Mouse (Mus musculus) 3T3-L1 (cell line): Measurements from ENCODE around the gene Nav2.

Experiments
- DNase-seq: peaks from one replicate; pipeline ENCODE4 v3.0.0-alpha.2; 2015; ENCODE audit warnings: low read depth, low spot score

Gene Nav2

DNA sequence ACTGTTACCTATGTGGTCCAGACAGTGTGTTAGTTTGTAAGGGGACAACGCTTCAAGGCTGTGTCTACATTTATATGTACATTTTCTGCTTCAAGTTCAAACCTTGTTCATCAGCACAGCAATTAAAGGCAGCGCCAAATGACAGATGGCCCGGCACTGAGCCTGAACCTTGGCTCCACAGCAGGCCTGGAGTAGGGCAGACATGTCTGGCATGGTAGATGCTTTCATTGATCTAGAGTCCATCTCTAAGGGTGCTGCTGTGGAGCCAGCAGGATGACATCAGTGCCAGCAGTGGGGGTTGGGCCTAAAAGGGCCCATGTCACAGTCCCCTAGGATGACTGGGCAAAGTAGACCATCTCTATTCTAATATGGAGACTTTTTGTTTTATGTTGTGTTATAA, 186.0 kb downstream of the Nav2 start:
- no peak for DNase-seq

DNA sequence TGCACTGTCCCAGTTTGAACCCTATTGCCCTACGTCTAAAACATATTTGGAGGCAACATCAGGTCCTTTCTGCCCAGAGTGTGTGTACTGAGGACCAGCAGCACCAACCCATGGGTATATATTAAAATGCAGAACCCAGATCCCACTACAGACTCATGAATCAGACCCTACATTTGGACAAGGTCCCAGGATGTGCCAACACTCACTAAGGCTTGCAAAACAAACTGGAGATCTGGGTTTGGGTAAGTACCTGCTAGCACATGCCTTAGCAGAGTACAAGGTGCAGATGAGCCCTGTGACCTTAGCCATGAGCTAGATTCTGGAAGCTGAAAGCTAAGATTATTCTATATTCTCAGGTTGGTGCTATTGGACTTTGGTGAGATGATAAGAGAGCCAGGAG, 192.8 kb downstream of the Nav2 start:
- DNase-seq: peak; percentile 23

DNA sequence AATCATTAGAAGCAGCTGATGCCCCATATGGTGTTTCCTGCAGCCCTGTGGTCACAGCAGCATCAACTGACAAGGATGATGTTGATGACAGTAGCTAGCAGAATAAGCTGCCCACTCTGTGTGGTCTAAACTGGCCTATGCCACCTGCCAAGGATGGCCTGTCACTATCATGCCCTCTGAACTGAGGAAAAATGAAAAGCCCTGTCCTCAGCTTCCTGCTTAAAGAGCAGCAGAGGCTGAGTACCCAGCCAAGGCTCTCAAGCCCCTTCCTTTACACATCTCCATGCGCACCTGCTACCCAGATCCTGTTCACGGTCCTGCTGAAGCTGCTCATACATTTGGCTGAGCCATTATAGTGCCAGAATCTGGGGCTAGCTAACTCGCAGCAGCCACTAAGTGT, 193.7 kb downstream of the Nav2 start:
- no peak for DNase-seq

DNA sequence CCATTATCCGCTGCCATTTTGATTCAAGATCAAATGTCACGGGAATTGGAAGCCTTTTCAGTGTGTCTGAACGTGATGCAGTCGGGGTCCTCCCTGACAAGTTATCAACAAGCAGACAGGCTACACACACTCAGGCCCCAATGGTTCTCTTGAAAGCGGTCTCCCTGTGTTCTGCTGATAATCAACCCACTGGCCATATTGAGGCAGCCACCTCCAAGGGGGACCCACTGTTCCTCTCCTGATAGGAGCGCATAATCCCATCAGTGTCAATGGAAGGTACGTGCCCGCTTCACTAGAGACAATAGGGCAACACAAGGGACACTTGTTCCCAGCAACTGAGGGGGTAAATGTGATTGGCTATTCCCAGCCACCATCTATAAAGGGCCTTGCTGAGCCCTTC, 195.9 kb downstream of the Nav2 start:
- DNase-seq: no peak

DNA sequence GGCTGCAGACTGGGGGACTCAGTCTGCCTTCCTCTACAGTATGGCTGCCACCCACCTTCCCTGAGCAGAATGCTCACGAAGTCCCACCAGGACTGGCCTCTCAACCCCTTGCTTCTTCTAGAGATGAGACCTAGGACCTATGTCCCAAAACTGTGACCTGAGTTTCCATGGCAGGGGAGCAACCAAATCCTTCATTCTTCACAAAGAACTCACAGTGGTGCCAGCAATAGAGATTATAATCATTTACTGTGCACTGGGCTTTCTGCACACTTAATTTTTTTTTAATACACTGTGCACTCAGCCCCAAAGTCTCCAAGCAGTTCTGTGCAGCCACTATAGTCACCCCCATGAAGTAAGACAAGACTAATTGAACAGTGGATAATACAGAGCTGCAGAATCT, 196.3 kb downstream of the Nav2 start:
- DNase-seq: no peak

DNA sequence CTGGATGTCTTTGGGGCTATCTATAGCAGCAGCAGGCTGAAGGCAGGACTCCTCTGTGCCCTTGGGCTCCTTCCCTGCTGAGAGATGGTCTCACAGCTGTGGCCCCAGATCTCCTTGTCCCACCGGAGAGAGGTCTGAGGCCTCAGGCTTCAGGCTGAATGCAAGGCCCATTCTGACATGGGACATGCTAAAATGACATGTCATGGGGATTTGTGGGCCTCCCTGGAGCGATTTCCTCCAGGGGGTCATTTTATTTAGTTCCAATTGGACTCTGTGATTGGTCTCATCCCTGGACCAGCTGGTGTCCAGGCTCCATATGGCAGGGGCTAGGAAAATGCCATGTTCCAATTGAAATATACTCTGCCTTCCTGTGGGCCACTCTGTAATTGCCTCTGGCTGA, 197.0 kb downstream of the Nav2 start:
- DNase-seq: no peak

DNA sequence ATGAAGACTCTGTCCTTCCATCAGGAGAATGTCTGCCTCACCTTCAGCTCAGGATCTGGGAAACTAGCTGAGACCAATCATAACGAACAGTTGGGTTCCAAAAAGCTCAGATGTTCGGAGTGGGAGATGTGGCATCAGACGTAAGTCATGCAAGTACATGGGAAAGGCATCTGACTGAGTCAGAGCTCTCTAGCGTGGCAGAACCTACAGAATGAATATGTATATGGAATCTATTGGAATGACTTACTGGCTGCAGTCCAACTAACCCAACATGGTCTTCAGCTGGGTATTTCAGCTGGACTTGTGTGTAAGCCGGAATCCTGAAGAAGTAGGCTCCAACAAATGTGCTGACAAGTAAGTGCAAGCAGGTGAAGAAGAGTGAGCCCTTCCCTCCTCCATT, 199.6 kb downstream of the Nav2 start:
- no peak for DNase-seq

DNA sequence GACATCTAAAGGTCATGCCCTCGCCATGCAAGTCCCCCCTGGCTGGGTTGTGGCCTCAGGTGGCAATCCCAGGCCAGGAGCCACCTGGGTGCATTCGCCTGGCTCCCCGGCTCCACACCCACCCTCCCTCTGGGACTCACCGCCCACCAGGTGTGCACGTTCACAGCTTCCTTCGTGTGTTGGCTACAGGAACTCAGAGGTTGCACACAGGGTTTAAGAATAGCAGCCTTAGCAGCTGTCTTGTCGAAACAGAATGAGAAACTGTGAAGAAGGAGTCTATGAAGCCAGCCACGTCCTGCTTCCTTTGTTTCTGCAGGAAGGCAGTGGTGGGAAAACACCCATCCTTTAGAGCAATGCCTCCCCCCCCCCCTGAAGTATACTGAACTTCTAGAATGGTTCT, 210.5 kb downstream of the Nav2 start:
- no peak for DNase-seq

DNA sequence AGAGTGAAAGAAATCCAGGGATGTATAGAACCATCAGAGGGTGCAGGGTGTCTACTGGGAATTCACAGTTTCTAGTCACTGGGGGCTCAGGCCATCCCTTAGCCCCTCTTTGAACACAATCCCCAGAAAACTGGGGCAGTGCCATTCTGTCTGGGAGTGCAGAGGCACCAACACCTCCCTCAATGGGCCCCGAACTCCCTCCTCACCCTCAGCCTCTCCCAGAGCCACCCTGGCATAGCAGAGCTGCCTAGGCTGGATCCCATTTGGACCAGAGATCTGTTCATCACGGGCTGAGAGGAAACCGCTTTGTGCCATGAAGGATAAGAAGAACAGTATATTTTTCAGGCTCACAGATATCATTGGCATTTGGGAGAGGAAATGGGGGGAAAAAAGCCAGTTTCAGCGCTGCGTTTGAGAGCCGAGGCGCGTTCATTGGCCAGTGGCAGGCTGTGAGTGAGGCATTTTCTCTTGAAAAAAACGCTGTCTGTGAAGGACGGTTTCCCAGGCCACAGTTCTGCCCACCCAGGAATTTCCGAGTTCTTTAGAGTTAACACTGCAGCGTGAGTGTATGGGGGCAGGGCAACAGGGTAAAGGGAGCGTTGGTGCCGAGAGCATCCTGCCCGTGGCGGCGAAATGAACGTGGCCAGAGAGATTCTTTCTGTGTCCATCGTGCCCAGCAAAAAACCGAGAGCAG, 211.4 kb downstream of the Nav2 start:
- no peak for DNase-seq

DNA sequence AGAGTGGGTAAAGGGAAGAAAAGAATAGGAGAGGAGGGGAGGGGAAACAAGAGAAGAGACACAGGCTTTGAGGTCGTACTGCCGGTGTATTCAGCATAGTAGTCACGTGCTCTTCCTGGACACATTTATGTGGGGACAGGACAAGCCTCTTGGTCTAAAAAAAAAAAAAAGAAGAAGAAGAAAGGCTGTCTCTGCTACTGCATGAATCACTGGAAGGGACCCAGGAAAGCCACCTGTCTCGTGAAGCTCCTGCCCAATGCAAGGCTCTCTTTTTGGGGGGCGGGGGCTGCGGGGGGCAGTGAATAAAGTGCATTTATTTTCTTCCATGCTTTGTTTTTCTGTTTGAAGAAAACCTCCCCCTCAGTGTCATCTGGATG, 212.0 kb downstream of the Nav2 start:
- no peak for DNase-seq

DNA sequence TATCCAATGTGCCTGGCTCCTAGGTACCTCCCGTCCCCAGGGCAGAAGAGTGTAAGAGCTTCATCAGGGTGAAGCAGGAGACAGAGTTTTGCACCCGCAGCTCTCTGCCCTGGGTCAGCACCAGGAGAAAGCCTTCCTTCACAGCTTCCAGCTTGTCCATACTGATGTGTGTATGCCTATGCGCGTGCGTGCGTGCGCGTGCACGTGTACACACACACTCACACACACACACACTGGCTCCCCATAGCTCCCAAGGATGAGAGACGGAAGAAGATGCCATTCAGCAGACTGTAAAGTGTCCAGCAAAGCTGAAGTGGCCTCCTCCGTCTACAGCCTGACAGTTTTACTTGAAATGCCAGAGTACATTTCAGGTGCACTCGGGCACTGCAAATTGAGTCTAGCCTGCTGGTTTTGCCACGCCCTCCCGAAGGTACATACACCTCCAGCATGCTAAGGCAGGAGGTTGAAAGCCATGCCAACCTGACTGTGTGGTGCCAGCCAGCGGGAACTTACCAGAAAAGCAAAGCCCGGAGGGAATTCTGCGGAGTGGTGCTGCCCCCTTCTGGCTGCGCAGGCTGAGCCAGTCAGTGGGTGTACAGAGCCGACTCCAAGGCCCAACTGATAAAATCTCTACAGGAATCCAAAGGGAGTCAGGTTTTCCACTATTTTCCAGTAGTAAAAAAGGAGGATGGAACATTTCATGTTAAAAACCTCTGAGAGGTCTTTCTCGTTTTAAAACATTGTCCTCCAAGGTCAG, 212.6 kb downstream of the Nav2 start:
- peak; percentile 77 for DNase-seq

DNA sequence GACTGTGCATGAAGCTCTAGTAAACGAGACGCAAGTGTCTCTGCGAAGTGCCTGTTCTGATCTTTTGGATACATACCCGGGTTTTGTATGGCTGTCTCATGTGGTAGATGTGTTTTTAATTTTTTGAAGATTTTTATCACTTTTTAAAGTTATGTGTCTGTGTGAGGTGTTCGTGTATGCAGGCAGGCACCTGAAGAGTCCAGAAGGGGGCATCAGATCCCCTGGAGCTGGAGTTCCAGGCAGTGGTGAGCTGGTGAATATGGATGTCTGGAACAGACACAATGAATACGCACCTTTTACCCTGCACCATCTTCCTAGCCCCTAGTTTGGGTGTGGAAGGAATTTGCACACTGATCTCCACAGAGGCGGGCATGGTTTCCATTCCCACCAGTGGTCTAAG, 214.0 kb downstream of the Nav2 start:
- DNase-seq: no peak

DNA sequence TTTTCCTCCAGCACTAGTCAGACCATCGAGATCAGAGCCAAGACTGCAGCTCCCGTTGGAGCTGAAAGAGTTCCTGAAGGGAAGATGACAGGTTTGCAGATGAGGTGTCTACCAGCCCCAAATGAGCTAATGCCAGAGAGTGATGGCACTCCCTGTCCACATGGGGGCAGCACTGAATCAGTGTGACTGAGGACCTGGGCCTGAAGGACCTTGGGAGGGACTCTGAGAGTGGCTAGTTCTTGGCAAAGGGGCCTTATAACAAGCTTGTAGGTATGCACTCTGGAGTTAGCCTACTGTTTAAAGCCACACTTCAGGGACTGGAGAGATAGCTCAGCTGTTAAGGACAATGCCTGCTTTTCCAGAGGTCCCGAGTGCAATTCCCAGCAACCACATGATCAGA, 217.0 kb downstream of the Nav2 start:
- peak; percentile 70 for DNase-seq

DNA sequence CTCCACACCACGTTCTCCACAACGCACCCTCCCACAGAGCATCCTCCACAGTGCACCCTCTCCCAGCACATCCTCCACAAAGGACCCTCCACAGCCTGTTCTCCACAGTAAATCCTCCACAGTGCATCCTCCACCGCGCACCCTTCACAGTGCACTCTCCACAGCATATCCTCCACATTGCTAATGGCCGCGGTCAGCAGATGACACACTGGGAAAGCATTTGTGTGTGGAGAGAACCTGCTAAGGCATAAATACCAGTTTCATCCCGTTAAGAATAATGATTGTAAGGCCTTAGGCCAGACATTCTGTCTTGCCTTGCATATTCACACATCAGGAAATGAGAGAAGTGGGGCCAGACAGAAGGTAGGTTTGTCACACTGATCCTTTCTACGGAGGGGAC, 219.7 kb downstream of the Nav2 start:
- peak; percentile 44 for DNase-seq

DNA sequence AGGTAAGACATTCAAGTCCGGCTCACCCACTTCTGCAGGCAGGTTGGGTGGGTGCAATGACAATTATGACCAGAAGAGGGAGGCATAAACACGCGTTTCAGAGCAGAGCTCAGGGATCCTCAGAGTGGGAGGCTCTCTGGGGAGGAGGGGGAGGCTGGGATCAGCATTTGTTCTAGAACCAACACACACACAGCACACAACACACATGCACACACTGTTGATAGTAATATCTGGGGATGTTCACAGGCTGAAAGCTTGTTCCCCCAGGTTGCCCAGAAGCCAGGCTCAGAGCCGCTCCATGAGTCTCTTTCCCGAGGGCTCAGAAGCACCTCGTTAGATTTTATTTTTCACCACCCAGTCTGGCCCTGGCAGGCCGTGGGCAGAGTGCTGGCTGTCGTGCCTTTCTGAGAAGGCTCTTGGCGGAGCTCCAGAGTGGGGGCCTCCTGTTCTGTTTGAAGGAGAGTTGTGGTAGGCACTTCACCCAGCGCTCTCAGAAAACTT, 224.4 kb downstream of the Nav2 start:
- DNase-seq: peak; percentile 79

DNA sequence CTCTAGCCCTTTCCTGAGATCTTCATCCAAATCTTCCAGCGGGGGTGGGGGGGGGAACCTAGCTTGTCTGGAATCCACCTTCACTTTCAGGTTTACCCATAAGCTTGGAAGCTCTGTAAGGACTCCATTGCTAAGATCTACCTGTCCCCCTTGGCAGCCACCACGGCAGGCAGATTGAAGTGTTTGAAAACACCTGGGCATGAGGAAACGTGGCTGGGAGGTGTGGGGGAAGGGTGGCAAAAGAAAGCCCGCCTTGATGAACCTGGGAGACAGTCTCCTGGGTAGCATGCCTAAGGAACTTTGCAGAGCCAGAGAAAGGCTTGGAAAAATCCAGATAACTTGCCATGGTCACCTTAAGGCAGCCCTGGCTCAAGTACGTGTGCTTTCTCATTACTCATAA, 225.9 kb downstream of the Nav2 start:
- DNase-seq: no peak

DNA sequence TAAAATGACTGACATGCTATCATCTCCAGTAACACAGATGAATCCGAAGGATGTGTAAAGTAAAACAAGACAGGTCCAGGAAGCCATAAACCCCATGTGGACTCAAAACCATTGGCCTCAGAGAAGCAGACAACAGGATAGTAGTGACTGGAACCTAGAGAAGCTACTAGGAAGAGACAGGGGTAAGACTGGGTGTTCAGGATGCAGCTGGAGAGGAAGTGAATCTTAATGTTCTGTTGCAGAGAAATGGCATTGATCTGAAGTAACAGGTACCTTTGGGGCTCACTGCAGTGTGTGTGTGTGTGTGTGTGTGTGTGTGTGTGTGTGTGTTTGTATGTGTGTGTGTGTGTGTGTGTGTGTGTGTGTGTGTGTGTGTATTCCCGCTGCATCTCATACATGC, 231.2 kb downstream of the Nav2 start:
- DNase-seq: no peak

DNA sequence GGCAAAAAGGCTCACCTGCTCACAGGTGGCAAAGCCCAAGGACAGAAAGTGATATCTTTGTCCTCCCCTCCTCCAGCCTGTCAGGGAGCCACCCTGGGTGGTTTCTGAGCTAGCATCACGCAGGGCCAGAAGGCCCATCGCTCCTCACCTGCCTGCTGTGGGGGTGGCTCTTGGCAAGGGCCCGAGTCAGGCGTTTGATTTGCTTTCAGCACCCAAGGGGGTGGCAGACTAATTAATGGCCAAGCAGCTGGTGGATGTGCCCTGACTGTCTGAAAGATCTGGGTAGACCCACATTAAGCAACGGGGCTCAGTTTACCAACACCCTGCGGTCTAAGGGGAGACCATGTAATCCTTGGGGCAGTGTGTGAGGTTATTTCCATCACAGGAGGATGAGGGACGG, 235.4 kb downstream of the Nav2 start:
- DNase-seq: no peak

DNA sequence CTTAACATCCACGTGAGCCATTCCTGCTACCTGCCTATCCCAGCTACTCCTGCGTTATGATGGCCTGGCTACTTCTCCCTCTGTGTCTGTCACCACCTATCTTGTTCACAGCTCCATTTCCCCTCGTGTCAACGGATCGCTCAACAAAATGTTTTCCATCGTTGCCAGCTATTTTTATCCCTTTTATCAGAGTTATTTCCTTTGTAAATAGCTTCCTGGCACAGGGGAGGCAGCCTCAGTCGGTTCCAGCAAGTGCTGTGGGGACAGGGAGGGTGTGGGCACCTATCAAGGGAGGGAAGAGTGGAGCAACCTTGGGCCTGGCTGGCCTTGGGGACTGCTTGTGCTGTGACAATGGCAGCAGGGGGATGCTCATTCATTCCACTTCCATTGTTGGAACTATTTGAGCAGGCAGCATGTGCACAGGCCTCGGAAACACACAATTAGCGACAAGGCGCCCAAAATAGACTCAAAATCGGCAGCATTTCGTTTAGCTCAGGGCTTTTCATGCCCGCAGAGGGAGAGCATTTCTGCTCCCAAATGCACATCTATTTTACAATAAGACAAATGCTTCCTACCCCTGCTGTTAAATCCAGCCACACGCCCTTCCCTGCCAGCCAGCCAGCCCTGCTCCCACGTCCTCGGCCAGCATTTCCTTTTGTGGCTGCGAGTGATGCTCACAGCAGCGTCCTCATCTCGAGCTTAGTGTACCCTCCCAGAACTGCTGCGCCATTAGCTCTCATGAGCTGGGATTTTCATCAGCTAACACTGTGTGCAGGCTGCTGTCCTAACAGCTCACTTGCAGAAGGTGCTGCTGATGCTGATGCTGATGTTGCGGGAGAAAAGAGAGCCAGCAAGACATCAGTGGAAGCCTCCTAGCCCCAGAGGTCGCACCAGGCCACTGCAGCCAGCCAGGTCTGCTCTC, 237.5 kb downstream of the Nav2 start:
- DNase-seq: no peak

DNA sequence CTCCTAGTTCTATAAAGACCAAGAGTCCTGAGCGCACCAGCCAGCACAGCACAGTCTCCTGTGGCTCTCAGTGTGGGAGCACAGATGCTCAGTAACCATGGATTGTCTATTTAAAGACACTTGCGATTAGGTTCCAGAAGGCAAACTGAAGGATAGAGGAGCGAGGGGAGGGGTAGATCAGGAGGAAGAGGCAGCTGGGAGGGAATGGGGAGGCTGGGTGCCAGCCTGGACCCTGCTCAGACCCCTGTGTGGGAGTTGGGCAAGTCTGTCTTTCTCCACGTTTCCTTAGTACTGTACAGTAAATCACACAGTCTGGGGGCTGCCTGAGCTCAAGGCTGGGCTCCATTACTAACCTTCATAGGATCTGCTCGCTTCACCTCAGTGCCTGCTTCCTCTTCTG, 243.8 kb downstream of the Nav2 start:
- no peak for DNase-seq

DNA sequence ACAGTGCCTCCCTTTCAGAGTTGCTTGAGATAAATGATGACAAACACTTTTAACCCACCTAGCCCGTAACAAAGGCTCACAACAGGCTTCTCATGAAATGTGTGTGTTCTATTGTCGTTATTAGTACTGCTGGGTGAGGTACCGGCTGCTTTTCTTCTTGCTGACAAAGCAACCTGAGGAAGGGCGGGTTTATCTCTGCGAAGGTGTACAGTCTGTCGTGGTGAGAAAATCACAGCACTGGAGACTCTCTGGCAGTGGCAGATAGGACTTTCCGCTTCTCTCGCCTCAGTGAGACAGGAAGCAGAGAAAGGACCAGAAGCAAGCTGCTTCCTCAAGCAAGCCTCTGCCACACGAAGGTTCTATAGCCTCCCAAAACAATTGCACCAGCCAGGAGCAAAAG, 244.2 kb downstream of the Nav2 start:
- DNase-seq: no peak

DNA sequence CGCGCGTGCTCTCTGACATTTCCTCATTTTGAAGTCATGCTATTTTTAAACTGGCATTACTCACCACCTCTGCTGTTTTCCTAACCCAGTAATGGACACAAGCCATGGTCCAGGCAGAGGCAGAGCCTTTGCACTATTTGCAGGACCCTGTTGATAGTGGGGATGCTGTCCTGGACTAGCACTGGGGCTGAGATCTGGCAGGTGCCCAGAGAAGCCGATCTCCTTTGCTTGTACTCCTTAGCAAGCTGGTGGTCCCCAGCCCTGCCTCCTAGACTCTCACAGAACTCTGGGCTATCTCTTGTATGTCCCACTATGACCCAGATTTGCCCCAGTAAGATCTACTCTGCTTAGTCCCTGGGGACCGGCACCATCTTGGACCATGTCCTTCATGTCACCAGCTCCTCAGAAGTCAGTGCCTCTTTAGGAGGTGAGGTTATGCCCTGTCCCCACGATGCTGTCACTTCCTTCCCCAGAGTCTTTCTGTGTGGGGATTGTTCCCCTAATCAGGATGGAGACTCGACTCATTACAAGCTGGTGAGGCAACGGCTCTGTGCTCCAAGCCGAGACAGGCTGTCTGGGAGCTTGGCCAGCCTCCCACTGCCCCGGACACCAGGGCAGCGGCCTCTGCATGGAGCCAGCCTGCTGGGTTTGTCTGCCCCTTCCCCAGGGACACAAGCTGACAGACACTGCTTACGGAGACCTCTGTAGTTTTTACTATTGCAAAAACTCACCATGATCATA, 250.3 kb downstream of the Nav2 start:
- peak; percentile 46 for DNase-seq
